22 mouse cellular contexts compared by ENCODE assay signal in the genomic region with DNA sequence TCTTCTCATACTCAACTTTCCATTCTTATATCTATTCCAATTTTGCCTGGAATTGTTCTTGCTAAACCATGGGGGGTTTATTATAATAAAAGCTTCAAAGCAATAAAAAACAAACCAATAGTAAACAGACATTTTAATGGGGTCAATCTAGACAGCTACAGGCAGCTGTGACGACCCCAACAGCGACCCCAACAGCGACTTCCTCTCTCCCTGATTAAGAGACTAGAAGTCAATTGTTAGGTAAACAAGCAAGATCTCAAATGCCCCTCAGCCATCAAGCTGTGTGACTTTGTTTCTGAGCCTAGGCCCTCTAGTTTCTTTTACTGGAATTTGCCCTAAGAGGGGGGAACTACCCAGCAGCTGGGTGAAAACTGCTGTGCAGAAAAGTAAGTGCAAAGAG.
"Had no signal": no experiment of that assay in that cellular context is flagged by ENCODE, and none has a peak within 500 bp of the region (broad histone marks: within the 10 kb centered on the region; RNA-seq: fewer than 3 reads in every experiment).

No protein-coding gene starts in this region.

- H3K27me3 ChIP-seq: forebrain, embryonic 15.5 days; heart, embryonic 12.5 days; hindbrain, embryonic 12.5 days; intestine, embryonic 15.5 days; kidney, embryonic 15.5 days; limb, embryonic 13.5 days; limb, embryonic 15.5 days; liver, embryonic 12.5 days had no signal

- H3K9ac ChIP-seq: forebrain, embryonic 15.5 days; forebrain, postnatal 0 days; heart, embryonic 12.5 days; hindbrain, embryonic 12.5 days; hindbrain, embryonic 14.5 days; intestine, embryonic 15.5 days; kidney, embryonic 15.5 days; limb, embryonic 13.5 days; limb, embryonic 15.5 days; liver, embryonic 12.5 days; liver, embryonic 14.5 days had no signal

- H3K4me3 ChIP-seq: forebrain, embryonic 15.5 days; gastrocnemius, adult 2 months; heart, embryonic 10.5 days; heart, embryonic 12.5 days; hindbrain, embryonic 10.5 days; hindbrain, embryonic 12.5 days; intestine, embryonic 15.5 days; kidney, embryonic 15.5 days; layer of hippocampus, adult 2 months; left cerebral cortex, adult 2 months; limb, embryonic 13.5 days; limb, embryonic 15.5 days; liver, embryonic 12.5 days had no signal

- H3K36me3 ChIP-seq: forebrain, embryonic 15.5 days; heart, embryonic 10.5 days; heart, embryonic 12.5 days; hindbrain, embryonic 10.5 days; hindbrain, embryonic 12.5 days; intestine, embryonic 15.5 days; kidney, embryonic 15.5 days; limb, embryonic 13.5 days; limb, embryonic 15.5 days; liver, embryonic 12.5 days had no signal

- H3K27ac ChIP-seq: forebrain, embryonic 15.5 days; gastrocnemius, adult 2 months; heart, embryonic 10.5 days; hindbrain, embryonic 10.5 days; hindbrain, embryonic 12.5 days; hindbrain, embryonic 14.5 days; intestine, embryonic 15.5 days; kidney, embryonic 15.5 days; layer of hippocampus, adult 2 months; left cerebral cortex, adult 2 months; limb, embryonic 13.5 days; limb, embryonic 15.5 days; liver, embryonic 12.5 days; liver, embryonic 14.5 days had no signal

- H3K4me1 ChIP-seq: forebrain, embryonic 15.5 days; heart, embryonic 12.5 days; hindbrain, embryonic 12.5 days; intestine, embryonic 15.5 days; limb, embryonic 15.5 days; liver, embryonic 12.5 days had no signal

- DNase-seq: forebrain, postnatal 0 days; gastrocnemius, adult 2 months; gastrocnemius, postnatal 10 days; gastrocnemius, postnatal 25 days; heart, postnatal 10 days; heart, postnatal 4 days; kidney, adult 2 months; kidney, postnatal 36 days had no signal
